Mouse (Mus musculus): Measurements from ENCODE around the gene 1810010D01Rik.

Gene 1810010D01Rik

DNA sequence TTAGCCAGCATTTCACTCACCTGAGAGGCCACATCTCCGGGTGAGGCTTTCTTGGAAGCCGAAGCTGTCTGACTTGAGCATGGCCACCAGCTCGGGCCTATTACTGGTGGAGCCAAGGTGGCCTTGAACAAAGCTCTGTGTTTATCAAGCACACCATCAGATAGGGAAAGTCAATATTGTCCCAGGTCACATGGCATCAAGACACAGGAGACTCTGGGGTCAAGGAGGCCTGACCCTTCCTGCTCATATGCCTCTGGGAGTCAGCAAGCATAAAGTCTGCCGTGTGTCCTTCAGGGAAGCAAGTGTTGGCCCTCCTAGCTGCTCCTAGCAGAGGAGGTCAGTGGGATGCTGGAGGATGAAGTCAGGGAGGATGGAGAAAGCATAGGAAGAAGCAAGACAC is at the start of gene 1810010D01Rik:
Gene 1810010D01Rik (minus strand): TSS at position 114 of the 400 bp plus-strand sequence.
- DNase-seq (ENCODE audit: low spot score in 2 of 2), result no peak

DNA sequence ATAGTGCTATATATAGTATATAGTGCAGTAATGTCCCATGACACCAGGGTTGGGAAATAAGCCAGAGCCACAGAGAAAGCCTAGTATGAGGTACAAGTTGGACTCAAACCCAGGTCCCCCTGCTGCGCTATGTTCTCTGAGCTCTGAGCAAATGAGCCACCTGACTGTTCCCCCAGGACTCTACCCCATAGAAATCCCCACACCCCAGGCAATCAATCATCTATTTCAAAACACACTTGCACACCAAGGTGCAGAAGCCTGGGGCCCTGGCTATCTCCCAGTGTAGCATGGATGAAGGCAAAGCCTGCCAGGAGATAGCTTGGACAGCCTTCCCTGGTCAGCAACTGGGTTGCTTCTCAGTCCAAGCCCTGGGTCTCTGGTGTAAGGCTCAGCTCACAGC is 48.2 kb upstream of the 1810010D01Rik start:
- DNase-seq (ENCODE audit: low spot score in 2 of 2), result no peak

DNA sequence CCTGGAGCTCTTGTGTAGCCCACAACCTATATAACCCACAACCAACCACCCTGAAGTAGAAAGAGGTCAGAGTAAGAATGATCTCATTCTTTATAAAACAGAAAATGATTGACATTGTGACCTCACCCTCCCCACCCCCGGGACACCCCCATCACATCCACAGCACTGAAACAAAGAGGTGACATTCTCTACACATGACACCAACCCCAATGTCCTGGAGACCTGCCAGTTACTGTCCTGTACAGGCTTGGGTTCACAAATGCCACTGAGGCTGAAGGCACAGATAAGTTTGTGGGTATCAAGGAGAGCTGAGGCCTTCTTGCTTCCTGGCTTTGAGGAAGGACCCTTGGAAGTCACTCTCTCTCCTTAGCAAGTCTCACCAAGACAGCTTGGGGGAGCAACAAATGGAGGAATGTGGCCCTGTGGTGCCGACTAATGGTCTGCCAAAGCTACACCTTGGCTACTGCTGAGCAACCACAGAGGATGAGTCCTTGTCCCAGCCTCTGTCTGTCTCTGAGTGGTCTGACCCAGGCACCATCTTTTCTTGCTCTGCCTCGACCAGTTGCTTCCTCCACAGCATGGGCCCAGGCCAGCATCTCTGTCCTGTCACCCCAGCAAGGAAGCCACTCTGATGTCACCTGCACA is 46.2 kb upstream of the 1810010D01Rik start:
- no peak for DNase-seq (ENCODE audit: low spot score in 2 of 2)

DNA sequence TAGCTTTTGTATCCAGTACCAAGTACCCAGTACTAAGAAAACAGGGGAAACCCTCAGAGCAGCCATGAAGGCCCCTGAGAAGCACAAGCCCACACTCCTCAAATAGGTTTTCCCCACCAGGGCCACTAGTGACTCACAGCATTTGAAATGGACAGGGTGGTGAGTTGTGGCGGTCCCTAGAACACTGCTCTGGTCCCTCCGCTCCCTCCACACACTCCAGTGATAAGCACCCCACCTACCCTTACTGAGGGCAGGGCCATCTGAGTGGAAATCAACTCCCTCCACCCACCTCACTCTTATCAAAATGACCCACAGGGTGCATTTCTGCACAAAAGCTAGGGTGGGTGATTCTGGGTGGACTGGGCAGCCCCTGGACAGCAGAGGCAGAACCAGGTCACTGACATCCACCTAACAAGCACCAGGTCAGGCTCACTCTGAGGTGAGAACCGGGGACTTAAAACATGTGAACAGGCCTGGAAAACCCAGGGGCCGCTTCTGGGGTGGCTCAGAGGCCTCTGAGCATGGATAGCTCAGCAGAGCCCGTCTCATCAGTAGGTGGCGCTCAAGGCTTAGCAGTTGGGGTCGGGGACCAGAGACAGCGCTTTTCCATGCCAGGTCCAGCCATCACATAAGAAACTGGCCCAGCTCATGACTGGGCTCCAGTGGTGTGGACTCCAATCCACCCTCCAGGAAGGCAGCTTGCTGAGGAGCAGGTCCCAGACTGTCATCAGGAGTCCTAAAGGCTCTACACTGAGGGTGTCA is 45.0 kb upstream of the 1810010D01Rik start:
- DNase-seq (ENCODE audit: low spot score in 2 of 2), result peak in 1 of 2 experiments; percentile 47

DNA sequence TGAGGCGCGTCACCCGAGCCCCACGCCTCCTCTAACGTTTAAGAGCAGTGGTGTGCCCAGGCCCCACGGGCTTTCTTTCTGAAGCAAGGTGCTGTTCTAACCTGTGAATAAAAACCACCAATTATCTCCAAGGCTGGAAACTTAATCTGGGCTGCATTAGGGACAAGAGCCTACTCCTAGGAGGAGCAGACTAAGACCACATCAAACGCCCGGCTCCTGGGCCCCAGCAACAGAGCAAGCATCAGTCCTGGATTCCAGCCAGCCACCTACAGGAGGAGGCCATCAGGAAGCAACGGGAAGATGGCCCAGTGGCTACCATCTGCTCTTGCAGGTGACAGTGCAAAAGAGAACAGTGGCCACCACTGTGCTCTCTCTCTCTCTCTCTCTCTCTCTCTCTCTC is 42.3 kb upstream of the 1810010D01Rik start:
- no peak for DNase-seq (ENCODE audit: low spot score in 2 of 2)

DNA sequence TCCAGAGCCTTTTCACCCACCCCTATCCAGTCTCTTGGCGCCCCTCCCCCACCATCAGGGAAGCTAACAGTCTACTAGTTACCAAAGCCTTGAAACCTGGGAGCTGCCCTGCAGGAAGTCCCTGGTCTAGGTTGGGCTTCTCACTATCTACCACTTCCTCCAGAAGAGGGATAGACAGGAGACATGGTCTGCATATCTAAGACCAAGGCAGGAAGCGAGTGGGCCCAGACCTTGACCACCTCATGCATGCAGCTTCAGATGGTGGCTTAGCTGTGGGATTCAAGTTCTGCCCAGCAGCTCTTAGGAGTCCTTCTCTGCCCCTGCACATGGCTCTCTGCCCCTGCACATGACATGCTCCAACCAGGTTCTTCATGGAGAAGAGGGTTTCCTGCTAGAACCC is 41.0 kb upstream of the 1810010D01Rik start:
- DNase-seq (ENCODE audit: low spot score in 2 of 2), result no peak

DNA sequence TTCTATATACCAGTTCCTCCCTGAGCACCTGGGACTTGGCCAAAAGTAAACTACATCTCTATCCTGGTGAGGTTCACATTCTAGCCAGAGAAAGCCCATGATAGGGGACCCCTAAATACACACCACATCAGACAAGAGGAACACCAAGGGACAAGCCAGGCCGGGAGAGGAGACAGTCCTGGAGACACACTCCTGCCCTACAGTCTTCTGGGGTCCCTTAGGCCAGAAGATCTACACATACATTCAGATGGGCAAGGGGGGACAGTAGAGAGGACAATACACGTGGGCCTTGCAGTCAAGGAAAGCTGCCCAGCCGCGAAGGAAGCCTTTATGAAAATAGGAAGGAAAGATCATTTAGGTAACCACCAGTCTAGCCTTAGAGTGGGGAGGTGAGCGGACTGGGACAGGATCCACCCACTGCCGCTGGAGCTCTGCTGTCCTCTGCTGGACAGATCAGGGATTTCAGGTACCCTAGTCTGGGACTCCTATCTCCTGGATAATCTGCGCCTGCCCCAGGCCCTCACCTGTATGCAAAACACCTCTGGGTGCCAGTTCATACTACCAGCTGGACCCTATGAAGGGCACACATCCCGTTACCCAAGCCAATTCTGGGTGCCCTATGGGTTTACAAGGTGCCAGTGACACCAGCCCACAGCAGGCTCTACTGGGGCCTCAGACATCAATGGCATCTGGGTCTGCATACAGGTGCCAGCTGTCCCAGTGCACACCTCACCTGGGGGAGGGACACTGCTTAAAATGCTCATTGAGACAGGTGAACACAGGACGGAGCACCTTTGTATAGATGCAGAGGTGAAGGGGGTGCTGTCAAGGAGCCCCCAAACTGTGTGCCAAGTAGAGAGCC is 35.2 kb upstream of the 1810010D01Rik start:
- DNase-seq (ENCODE audit: low spot score in 2 of 2), result peak; percentile 44 to 55

DNA sequence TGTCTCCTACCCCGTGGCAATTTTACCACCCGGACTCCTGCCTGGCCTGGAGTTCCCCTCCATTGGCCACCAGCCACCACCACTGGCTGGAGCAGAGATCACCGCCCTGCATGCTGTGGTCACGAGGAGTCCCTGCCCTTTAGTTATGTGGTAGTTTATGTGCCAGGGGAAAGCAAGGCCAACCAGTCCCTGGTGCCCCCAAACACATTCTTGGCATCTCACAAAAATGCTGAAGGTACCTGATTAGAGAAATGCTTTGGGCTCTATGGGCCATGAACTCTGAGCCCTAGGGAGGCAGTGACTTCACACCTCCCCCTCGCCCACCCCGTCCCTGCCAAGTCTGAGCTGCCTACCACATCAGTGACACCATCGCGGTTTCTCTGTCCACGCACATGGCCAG is 34.1 kb upstream of the 1810010D01Rik start:
- peak in 1 of 2 experiments; percentile 45 for DNase-seq (ENCODE audit: low spot score in 2 of 2)

DNA sequence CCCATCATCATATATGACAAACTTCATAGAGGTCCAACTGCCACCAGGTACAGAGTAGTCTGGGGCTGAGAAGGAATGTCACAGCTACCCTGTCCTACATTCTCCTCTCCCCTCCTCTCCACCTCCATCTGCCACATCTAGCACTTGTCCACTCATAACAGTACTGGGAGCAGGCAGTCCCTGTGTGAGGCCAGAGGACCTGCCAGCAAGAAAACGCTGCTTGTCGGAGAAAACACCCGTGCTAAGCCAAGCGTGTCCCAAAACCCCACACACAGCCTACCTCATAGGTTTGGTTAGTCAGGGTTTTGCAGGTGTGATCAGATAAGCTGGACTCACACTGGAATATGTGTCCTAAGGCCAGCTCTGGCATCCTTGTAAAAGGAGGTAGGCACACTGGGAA is 33.0 kb upstream of the 1810010D01Rik start:
- DNase-seq (ENCODE audit: low spot score in 2 of 2), result no peak

DNA sequence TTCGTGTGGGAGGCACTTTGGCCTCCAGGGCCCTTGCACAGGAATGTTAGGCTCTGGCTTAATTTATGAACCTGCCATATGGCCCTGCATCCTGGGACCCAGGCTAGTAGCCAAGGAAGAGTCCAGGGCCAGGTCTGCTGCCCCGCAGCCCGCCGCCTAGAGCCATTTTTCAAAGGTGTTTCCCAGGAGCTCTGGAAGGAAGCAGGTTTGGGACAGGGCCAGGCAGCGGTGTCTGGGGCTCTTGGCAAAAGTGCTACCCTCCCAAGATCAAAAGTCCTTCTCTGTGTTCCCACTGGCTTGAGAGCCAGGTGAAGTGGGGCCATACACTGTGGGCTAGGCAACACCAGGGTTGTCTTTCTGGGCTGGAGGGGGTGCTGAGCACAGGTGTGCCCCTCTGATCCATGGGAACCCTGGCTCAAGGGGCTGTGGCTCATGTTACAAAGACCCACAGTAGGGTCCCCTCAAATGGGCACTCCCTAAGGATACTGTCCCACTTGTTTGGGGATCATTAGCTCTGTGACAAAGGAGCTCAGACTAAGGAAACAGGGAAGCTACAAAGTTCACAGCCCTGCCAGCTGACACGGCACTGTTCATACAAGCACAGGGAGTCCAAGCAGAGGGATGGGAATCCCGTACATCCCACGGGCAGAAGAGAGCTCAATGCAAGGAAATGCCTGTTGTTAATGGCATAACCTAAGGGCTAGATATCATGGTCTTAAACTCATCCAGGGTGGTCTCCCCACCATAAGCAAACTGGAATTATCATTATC is 32.0 kb upstream of the 1810010D01Rik start:
- no peak for DNase-seq (ENCODE audit: low spot score in 2 of 2)

DNA sequence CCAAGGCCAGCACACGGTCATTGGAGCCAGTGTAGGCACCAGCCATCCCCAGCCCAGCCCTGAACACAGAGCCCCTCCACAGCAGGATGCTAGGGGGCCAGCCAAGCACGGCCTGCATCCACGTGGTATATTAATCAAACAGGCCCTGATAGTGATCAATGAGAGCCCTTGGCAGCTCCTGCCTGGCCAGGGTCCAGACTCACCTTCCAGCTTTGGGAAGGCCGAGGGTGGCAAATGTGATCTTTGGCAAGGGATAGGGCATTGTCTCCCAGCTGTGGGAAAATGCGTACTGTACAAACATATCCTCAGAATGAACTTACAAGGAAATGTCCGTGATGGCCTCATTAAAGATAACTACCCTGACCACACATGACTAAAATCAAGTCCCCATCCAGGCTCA is 31.2 kb upstream of the 1810010D01Rik start:
- DNase-seq (ENCODE audit: low spot score in 2 of 2), result no peak

DNA sequence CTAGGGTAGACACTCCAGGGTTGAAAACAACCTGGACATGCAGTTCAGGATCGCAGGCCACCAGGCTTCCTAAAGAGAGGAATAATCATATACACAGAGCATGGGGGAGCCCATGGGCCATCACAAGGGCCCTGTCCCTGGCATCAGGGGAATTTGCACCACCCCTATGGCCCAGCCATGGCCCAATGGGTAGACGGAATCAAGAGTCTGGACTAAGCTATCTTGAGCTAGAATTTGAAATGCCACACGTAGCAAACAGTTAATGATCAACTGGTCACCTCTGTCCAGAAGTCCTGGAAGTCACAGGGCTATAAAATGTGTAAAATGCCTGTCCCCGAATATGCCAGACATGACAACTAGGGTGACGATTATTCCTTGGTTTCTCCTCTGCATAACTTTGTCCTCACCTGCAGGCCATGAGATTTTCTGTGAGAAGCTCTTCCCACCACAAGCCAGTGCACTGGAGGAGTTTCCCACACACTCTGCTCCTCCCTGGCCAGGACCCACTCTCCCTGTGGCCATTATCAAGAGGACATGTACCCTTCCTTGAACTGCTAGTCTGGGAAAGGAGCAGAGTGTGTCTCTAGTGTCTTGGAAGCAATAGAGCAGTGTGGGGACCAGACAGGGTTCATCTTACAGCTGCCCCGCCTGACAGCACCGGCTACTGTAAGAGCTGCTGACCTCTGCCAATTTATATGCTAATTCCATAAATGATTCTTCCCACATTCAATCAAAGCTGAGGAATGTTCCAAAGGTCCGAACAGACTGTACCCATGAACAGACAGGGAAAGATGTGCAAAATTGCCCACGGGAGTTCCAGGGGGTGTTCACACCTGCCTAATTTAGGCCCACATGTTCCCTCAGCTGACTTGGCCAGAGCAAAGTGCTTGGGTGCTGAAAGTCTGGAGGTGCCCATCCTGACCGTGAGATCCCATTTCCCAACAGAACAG is 27.2 kb upstream of the 1810010D01Rik start:
- DNase-seq (ENCODE audit: low spot score in 2 of 2), result no peak

DNA sequence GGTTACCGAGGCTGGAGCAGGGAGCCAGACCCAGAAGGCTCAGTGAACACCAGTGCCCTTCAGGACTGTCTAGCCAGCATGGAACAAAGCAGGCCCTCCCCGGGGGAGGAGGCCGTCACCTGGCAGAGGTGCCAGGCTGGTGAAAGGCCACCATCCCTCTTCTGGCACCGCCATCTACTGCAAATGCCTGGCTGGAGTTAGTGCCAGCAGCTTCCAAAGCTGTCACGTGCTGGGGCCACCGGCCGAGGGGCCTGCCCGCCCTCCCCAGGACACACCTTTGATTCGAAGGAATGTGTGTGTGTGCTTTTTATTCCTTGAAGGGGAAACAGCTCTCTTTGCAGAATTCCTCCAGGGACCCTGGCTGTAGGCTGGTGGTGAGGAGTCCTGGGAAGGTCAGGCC is 23.7 kb upstream of the 1810010D01Rik start:
- DNase-seq (ENCODE audit: low spot score in 2 of 2), result no peak

DNA sequence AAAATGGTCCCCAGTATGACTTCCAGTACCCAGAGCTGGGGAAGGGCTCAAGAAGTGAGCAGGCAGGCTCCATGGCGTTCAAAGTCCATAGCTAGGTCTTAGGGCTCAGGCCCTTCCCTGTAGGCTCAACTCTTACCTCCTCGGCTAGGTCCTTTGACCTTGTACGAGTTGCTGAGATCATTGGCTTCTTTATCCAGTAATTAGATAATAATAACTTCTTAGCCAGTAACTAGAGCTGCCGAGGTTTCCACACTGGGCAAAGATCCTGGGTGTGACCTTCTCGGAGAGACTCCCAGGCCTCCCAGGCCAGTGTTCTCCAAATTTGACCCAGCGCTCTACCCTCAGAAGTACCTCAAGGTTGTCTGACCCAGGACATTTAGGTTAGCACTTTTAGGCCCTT is 18.7 kb upstream of the 1810010D01Rik start:
- no peak for DNase-seq (ENCODE audit: low spot score in 2 of 2)

DNA sequence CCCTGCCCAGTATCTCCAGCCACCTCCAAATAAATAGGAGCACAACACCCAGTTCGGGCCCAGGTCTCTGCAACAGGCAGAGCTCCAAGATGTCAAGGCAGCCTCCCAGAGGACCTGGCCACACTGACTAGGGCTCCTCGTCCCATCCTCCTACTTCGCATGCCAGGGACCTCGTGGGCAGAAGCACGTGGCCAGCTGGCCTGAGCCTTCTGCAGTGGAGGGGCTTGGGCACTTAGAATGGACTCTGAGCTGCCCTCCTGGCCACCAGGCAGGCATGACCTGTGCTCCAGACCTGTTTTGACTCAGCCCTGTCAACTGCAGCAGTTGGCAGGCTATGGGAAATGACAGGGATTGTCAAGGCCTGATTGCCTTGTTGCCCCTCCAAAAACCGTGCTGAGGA is 17.7 kb upstream of the 1810010D01Rik start:
- no peak for DNase-seq (ENCODE audit: low spot score in 2 of 2)

DNA sequence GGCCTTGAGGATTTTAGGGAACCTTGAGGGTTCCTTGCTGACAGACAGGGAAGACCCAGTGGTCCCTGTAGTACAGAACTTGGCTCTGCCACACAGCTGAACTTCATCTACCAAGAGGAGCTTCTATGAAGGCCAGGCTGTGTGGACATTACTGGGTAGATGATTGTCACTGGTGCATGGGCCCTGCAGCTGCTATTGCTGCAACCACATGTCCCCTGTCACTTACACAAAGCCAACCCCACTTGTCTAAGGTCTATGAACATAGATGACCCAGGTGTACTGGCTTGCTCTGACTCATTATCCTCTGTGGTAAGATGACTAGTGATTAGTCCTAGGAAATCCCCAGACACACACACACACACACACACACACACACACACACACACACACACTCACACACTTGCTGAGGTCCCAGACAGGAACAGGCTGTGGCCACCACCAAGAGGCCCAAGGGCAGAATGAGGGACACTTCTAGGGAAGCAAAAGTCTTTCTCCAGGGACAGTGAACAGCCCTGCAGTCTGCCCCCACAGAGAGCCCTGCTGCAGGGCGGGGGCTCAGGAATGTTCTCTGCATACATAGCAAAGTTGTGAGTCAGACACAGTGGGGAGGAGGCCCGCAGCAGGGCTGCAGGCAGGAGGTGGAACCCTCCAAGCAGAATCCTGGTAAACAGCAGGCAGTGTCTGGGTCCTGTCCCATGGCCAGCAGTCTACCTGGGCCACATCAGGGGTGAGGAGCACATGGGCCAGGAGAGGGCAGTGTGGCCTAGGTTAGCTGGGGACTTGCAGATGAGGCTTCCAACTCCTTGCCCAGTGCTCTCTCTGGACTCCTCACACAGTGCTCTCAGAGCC is 14.1 kb upstream of the 1810010D01Rik start:
- DNase-seq (ENCODE audit: low spot score in 2 of 2), result no peak

DNA sequence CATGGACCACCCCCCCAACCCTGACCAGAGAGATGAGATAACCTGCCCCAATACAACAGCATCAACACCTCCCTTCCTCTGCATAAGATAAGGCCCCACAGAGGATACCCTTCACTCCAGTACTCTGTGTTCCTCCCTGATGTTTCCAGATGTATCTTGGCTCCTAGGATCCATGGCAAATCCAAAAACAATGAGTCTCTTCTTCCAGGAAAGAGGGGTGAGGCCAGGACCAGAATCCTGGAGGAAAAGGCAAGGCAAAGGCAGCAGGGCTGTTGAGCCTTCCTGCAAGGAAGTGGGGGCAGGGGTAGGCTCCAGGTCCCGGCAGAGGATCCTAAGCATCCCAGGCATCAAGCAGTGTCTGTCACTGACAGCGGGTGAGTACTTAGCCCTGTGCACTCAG is 13.4 kb upstream of the 1810010D01Rik start:
- no peak for DNase-seq (ENCODE audit: low spot score in 2 of 2)

DNA sequence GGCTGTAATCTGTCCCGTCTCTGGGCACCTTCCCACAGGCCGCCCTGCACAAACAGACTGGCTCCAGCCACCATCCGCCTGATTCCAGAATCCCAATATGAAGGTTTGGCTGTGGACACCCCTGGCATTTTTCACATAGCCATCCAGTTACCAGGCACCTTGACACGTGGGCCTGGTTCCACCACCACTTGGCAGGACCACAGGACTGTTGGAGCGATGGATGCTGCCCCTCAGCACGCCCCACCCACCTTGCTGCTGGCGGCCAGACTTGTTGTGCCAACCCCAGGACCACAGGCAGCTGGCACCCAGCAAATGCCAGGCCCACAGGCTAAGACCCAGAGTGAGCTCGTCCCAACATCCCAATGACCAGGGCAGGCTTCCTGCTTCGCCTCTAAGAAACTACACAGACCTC is 11.5 kb upstream of the 1810010D01Rik start:
- DNase-seq (ENCODE audit: low spot score in 2 of 2), result no peak

DNA sequence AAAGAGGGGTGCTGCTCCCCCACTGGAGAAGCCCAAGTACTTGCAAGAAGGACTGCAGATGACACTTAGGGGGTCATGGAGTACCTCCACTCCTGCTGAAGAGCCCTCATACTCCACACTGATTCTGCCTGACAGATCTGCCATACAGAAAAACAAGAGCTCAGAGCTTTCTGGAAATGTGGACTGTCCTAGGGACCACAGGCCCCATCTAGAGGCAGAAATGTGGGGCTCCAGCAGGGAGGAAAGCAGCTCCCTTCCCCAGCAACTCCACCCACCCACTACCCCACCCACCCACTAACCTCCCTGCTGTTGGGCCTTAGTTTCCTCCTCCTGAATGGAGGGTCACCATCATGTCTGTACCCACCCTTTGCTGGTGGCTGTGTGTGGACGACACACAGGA is 8.7 kb upstream of the 1810010D01Rik start:
- no peak for DNase-seq (ENCODE audit: low spot score in 2 of 2)

DNA sequence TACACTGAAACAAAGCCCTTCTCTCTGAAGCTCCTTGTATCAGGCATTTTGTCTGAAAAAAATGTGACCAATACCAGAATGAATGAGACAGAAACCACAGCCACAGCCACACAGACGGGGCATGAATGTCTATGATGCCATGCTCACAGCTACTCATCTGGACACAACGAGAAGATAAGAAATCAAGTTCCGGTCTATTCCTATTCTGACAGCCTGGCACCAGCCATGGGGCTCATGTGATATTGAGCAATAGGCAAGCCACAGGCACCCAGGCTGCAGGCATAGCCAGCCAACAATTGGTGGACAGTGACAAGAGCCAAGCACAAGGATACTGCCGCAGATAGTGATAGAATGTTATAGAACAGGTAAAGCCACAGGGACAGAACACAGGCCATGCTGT is 7.6 kb upstream of the 1810010D01Rik start:
- no peak for DNase-seq (ENCODE audit: low spot score in 2 of 2)
